Mouse (Mus musculus): ENCODE results near the gene Mosmo. TPM values are rescaled to one million over a fixed set of nuclear protein-coding genes. Genes with fewer than 3 reads are reported as not detected.

The Mosmo gene
- polyA plus RNA-seq, 1 experiment from 2014 or later = 14.7 TPM

DNA sequence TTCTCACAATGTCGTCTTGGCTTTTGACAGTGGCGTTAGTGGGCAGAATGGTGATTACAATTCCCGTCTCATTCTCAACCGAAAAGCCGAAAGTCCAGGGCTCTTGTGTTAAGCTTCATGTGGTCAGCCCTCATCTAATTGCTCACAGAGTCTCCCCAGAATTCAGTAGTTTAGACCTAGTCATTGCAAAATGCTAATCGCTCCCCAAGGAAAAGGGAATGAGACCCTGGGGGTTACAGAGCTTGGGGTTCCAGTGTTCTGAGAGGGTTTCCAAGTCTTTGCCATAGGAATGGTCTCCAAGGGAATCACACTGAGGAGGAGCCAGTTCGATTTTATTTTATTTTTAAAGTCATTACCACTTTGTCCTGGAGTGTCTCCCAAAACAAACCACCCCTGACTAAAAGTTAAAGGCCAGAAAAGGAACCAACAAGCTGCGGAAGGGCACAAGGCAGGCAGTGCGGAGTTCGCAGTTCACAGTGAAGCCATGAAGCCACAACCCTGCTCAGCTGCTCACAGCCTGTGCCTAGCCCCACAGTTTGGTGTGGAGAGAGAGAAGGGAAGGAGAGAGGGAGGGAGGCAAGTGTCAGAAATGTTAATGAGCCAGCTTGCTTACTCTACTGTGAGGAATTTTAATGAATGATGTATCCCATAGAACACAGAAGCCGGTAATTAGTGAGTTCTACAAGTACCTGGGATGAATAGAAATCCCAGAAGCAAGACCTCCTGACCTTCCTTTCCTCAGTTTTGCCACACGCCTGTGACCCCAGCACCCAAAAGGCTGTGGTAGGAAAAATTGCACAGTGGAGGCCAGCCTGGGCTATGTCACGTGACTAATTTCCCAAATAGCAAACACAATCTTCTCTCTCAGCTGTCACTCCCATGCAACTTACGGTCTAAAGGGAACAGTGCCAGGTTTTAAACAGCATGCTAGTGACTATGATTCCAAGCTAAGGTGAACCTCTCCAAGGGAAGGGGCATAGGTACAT lies 66.2 kb downstream of the Mosmo start:
- no peak overlapping the region for H3K4me2 ChIP-seq (replicated peaks)
- H3K27me3 ChIP-seq = no peaks in the 10 kb centered on the region
- H3K4me1 ChIP-seq = peaks cover 20% of the 10 kb centered on the region
- no peak for ATAC-seq (ENCODE audit: low FRiP score, low read depth)
- no peak overlapping the region for H3K4me3 ChIP-seq
- no peak overlapping the region for H3K9ac ChIP-seq (replicated peaks)
- WGBS = 78% methylated on average over 14 of the region's 14 CpGs
- H3K9me3 ChIP-seq = no peaks in the 10 kb centered on the region
- no peak overlapping the region for H3K27ac ChIP-seq (replicated peaks)
- H3K36me3 ChIP-seq = no peaks in the 10 kb centered on the region

DNA sequence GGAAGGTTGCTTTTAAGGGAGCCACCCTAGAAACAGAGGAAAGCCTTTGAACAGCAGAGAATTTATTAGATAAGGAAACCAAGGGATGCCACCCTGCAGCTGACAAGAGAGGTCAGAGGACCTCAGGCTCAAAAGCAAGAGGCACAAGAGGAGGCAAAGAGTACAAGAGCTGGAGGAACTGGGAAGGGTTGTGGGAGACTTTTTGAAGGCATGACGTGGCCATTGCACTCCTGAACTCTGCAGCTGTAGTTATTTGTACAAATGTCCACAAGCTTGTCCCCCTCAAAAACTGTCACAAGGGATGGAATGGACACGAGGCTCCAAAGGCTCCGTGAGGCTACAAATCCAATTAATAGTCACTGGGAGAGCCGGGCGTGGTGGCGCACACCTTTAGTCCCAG lies 67.2 kb downstream of the Mosmo start:
- no peak overlapping the region for H3K27ac ChIP-seq (replicated peaks)
- H3K36me3 ChIP-seq = no peaks in the 10 kb centered on the region
- H3K4me3 ChIP-seq = no peak overlapping the region
- no peak overlapping the region for H3K9ac ChIP-seq (replicated peaks)
- no peak overlapping the region for H3K4me2 ChIP-seq (replicated peaks)
- no peak for ATAC-seq (ENCODE audit: low FRiP score, low read depth)
- peaks cover 15% of the 10 kb centered on the region for H3K4me1 ChIP-seq
- WGBS = 87% methylated on average over 6 of the region's 6 CpGs
- no peaks in the 10 kb centered on the region for H3K9me3 ChIP-seq
- H3K27me3 ChIP-seq = no peaks in the 10 kb centered on the region

DNA sequence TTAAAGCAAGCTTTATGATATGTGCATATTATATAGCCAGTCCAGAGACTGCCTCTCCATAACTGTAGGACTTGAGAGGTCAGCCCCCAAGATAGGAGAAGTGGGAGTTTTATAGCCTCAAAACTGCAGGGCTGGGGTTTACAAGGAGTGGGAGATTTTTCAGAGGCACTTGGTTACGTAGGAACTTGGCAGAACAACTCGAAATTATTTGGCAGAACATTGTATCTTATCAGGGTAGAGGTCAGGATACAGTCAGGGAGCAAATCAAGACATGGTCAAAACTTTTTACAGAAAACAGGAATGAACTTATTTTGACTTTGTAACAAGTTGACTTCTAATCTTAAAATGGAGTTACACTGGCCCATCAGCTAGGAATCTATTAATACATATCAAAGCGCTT lies 68.6 kb downstream of the Mosmo start:
- H3K27me3 ChIP-seq = no peaks in the 10 kb centered on the region
- H3K4me2 ChIP-seq (replicated peaks) = no peak overlapping the region
- H3K36me3 ChIP-seq = no peaks in the 10 kb centered on the region
- ATAC-seq (ENCODE audit: low FRiP score, low read depth) = no peak
- no peak overlapping the region for H3K4me3 ChIP-seq
- H3K9me3 ChIP-seq = no peaks in the 10 kb centered on the region
- WGBS = 81% methylated on average over 3 of the region's 3 CpGs
- no peak overlapping the region for H3K27ac ChIP-seq (replicated peaks)
- no peak overlapping the region for H3K9ac ChIP-seq (replicated peaks)
- peaks cover 9% of the 10 kb centered on the region; the same call in 1 of the 2 replicates for H3K4me1 ChIP-seq

DNA sequence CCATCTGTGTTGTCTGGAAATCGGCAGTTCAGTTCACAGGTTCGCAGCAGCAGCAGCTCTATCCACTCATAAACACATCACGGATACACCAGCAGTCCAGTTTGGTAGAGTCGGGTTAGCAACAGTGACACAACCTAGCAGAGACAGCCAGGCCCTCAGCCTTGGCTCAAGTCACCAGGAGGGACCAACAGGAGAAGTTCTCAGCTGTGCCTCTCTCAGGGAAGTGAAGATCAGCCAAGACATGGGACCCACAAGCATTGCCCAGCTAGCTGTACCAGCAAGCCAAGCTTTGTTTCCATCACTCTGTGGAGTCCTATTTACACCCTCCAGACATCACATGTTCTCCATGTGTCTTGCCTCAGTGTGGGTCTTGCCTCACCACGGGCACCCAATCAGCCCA lies 69.4 kb downstream of the Mosmo start:
- ATAC-seq (ENCODE audit: low FRiP score, low read depth) = no peak
- Histone ChIP-seq H3K4me1 (peaks cover 9% of the 10 kb centered on the region; the same call in 1 of the 2 replicates), H3K27me3 (no peaks in the 10 kb centered on the region), H3K9me3 (no peaks in the 10 kb centered on the region), H3K9ac (replicated peaks) (no peak overlapping the region), H3K27ac (replicated peaks) (no peak overlapping the region), H3K4me3 (no peak overlapping the region), H3K36me3 (no peaks in the 10 kb centered on the region), H3K4me2 (replicated peaks) (no peak overlapping the region)
- 90% methylated on average over 5 of the region's 5 CpGs for WGBS

DNA sequence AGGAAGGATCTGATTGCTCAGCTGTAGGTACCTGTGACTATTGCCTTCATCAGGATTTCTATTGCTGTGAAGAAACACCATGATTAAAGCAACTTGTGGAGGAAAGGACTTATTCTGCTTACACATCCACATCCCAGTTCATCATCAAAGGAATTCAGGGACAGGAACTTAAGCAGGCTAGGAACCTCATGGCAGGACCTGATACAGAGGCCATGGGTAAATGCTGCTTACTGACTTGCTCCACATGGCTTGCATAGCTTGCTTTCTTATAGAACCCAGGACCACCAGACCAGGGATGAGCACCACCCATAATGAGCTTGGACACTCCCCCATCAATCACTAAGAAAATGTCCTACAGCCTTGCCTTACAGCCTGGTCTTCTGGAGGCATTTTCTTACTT lies 71.1 kb downstream of the Mosmo start:
- H3K27me3 ChIP-seq = no peaks in the 10 kb centered on the region
- H3K4me2 ChIP-seq (replicated peaks) = no peak overlapping the region
- no peaks in the 10 kb centered on the region for H3K9me3 ChIP-seq
- no peak overlapping the region for H3K9ac ChIP-seq (replicated peaks)
- no peak overlapping the region for H3K27ac ChIP-seq (replicated peaks)
- ATAC-seq (ENCODE audit: low FRiP score, low read depth) = no peak
- no peak overlapping the region for H3K4me3 ChIP-seq
- H3K4me1 ChIP-seq = peaks cover 3% of the 10 kb centered on the region; the same call in 1 of the 2 replicates
- H3K36me3 ChIP-seq = no peaks in the 10 kb centered on the region

DNA sequence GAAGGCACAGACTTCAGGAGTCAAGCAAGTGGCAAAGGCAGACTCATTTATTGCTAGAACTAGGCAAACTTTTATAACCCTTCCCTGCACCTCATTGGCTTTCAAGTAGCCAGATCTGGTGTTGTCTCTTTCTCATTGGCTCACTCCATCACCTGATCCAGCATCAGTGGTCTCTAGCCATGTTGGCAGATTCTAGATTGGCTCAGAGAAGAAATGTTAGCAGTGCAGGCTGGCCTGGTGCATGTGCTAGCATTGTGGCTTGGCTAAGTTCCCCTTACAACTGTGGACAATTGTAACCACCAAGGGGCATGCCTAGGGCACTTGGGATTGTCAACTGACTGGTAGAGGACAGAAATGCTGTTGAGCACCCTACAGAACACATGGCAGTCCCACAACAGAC lies 73.9 kb downstream of the Mosmo start:
- no peak for ATAC-seq (ENCODE audit: low FRiP score, low read depth)
- no peak overlapping the region for H3K9ac ChIP-seq (replicated peaks)
- no peak overlapping the region for H3K4me2 ChIP-seq (replicated peaks)
- no peaks in the 10 kb centered on the region for H3K4me1 ChIP-seq
- no peaks in the 10 kb centered on the region for H3K9me3 ChIP-seq
- H3K4me3 ChIP-seq = no peak overlapping the region
- H3K27ac ChIP-seq (replicated peaks) = no peak overlapping the region
- H3K36me3 ChIP-seq = no peaks in the 10 kb centered on the region
- no peaks in the 10 kb centered on the region for H3K27me3 ChIP-seq

DNA sequence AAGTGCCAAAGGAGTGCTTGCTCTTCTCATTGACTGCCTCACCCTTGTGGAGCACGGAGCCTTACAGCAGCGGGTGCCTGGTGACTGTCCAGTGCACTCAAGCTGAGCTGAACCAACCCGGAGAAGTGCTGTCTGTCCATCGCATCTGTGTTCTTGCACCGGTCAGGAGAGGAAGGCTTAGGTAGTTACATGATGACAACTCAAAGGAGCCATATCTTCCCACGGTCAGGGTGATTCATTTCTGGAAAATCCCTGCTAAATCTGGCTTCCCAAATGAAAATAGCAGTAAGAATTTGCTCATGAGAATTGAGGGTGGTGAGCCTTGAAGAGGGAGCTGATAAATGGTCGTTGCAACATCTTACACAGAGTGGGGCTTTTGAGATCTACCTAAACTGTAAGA lies 74.5 kb downstream of the Mosmo start:
- Histone ChIP-seq H3K9ac (replicated peaks) (no peak overlapping the region), H3K4me3 (no peak overlapping the region), H3K36me3 (no peaks in the 10 kb centered on the region), H3K27me3 (no peaks in the 10 kb centered on the region), H3K4me2 (replicated peaks) (no peak overlapping the region), H3K27ac (replicated peaks) (no peak overlapping the region), H3K4me1 (no peaks in the 10 kb centered on the region), H3K9me3 (no peaks in the 10 kb centered on the region)
- ATAC-seq (ENCODE audit: low FRiP score, low read depth) = no peak
- 89% methylated on average over 7 of the region's 7 CpGs for WGBS

DNA sequence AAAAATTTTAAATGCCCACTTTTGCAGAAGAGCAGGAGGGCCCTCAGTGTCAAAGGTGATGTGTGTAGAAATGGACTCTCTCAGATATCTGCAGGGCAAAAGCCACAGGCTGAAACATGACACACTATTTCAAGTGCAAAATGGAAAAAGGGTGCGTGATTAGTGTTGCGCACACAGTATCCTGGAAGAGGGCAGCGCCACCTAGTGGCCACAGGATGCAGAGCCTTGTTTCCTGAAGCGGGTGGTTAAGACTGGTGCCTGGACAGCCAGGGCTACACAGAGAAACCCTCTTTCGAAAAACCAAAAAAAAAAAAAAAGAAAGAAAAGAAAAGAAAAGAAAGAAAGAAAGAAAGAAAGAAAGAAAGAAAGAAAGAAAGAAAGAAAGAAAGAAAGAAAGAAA lies 77.3 kb downstream of the Mosmo start:
- H3K27me3 ChIP-seq = no peaks in the 10 kb centered on the region
- peak; percentile 70 for ATAC-seq (ENCODE audit: low FRiP score, low read depth)
- H3K36me3 ChIP-seq = no peaks in the 10 kb centered on the region
- no peak overlapping the region for H3K9ac ChIP-seq (replicated peaks)
- 6% methylated on average over 5 of the region's 5 CpGs for WGBS
- H3K4me1 ChIP-seq = no peaks in the 10 kb centered on the region
- H3K27ac ChIP-seq (replicated peaks) = no peak overlapping the region
- H3K4me2 ChIP-seq (replicated peaks) = no peak overlapping the region
- H3K4me3 ChIP-seq = no peak overlapping the region
- H3K9me3 ChIP-seq = no peaks in the 10 kb centered on the region

DNA sequence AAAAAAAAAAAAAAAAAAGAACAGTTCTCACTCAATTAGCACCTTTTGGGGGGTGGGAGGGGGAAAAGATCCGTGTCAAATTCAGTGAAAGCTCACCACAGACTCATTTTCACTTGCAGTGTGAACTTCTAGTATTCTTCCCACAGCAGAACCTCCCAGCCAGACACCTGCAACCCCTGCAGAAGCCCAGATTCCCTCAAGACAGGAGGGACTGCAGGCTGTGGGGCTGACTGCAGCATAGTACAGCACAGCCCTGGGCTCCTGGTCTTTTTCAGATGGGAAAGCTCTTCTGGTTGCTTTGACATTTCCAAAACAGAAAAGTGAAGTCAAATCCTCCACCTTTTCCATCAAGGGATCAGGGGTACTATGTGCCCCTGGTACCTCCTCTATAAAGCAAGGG lies 90.0 kb downstream of the Mosmo start:
- Histone ChIP-seq H3K4me2 (replicated peaks) (no peak overlapping the region), H3K9me3 (no peaks in the 10 kb centered on the region), H3K27ac (replicated peaks) (no peak overlapping the region), H3K4me1 (peaks cover 6% of the 10 kb centered on the region; the same call in 1 of the 2 replicates), H3K36me3 (no peaks in the 10 kb centered on the region), H3K4me3 (no peak overlapping the region), H3K9ac (replicated peaks) (no peak overlapping the region), H3K27me3 (no peaks in the 10 kb centered on the region)
- 0% methylated on average over 1 of the region's 1 CpGs for WGBS
- no peak for ATAC-seq (ENCODE audit: low FRiP score, low read depth)

DNA sequence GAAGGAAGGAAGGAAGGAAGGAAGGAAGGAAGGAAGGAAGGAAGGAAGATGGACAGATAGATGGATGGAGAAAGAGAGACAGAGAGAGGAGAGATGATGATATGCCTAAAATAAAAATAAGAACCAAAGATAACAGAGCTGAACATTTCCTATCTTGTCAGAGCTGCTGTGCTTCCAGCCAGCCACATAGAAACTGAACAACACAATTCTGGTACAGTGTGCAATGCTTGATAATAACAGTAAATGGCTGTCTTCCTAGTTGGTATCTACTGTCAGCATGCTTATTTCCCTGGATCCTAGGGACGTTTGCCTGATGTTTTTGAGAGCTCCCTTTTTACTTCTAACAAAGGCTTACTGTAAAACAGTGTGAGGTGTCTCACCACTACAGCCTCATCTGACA lies 94.0 kb downstream of the Mosmo start:
- Histone ChIP-seq H3K4me2 (replicated peaks) (no peak overlapping the region), H3K27me3 (no peaks in the 10 kb centered on the region), H3K9ac (replicated peaks) (no peak overlapping the region), H3K4me3 (no peak overlapping the region), H3K9me3 (no peaks in the 10 kb centered on the region), H3K27ac (replicated peaks) (no peak overlapping the region), H3K36me3 (no peaks in the 10 kb centered on the region), H3K4me1 (peaks cover 6% of the 10 kb centered on the region; the same call in 1 of the 2 replicates)
- 54% methylated on average over 1 of the region's 1 CpGs for WGBS
- ATAC-seq (ENCODE audit: low FRiP score, low read depth) = no peak

DNA sequence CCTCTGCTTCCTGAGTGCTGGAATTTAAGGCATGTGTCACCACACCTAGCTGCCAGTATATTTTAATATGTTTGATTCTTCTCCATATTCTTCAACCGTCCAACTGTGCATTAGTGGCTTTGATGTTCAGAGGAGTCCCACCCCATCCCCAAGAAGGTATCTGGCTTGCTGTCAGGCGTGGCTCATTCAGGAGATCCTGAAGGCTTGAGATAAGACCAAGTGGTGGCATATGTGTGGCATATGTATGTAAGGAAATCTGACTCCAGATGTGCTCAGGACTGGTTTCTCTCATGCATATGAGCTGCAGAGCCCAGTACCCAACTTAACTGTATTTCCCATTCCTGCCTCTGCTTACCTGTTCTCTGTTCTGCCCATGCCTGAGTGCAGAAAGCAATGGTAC lies 100.6 kb downstream of the Mosmo start:
- ATAC-seq (ENCODE audit: low FRiP score, low read depth) = no peak
- Histone ChIP-seq H3K27me3 (no peaks in the 10 kb centered on the region), H3K4me2 (replicated peaks) (no peak overlapping the region), H3K4me3 (no peak overlapping the region), H3K4me1 (no peaks in the 10 kb centered on the region), H3K9me3 (no peaks in the 10 kb centered on the region), H3K27ac (replicated peaks) (no peak overlapping the region), H3K36me3 (no peaks in the 10 kb centered on the region), H3K9ac (replicated peaks) (no peak overlapping the region)
- WGBS = 67% methylated on average over 2 of the region's 2 CpGs
